Mouse (Mus musculus): Measurements from ENCODE around the gene Tmem121.

Tmem121 gene

GRCm38 (mm10) chr12:113149341-113149740 lies 36.4 kb upstream of the Tmem121 start:
- DNase-seq, result no peak

- DNase-seq, result no peak
These were observed 35.8 kb upstream of the Tmem121 start for GRCm38 (mm10) chr12:113149896-113150295.

- no peak for DNase-seq
These were observed 35.1 kb upstream of the Tmem121 start for GRCm38 (mm10) chr12:113150591-113150990.

GRCm38 (mm10) chr12:113151046-113151445 lies 34.7 kb upstream of the Tmem121 start:
- no peak for DNase-seq

- peak; percentile 57 for DNase-seq
These were observed 34.0 kb upstream of the Tmem121 start for GRCm38 (mm10) chr12:113151661-113152271.

GRCm38 (mm10) chr12:113152272-113152661 lies 33.5 kb upstream of the Tmem121 start:
- no peak for DNase-seq

GRCm38 (mm10) chr12:113152991-113153525 lies 32.7 kb upstream of the Tmem121 start:
- no peak for DNase-seq

- no peak for DNase-seq
These were observed 31.8 kb upstream of the Tmem121 start for GRCm38 (mm10) chr12:113153971-113154370.

- DNase-seq, result no peak
These were observed 31.0 kb upstream of the Tmem121 start for GRCm38 (mm10) chr12:113154747-113155075.

- DNase-seq, result peak; percentile 57
These were observed 30.5 kb upstream of the Tmem121 start for GRCm38 (mm10) chr12:113155076-113155771.

GRCm38 (mm10) chr12:113155887-113156539 lies 29.7 kb upstream of the Tmem121 start, which contains the start of gene Tedc1:
Gene Tedc1, plus strand, starts transcription at chr12:113156421.
- DNase-seq, result peak; percentile 99

- no peak for DNase-seq
These were observed 29.2 kb upstream of the Tmem121 start for GRCm38 (mm10) chr12:113156540-113156929.

GRCm38 (mm10) chr12:113157002-113157401 lies 28.7 kb upstream of the Tmem121 start:
- no peak for DNase-seq

GRCm38 (mm10) chr12:113157521-113157920 lies 28.2 kb upstream of the Tmem121 start:
- no peak for DNase-seq

- DNase-seq, result no peak
These were observed 27.8 kb upstream of the Tmem121 start for GRCm38 (mm10) chr12:113157971-113158370.

- no peak for DNase-seq
These were observed 22.1 kb upstream of the Tmem121 start for GRCm38 (mm10) chr12:113163561-113164006.

- DNase-seq, result no peak
These were observed 17.6 kb upstream of the Tmem121 start for GRCm38 (mm10) chr12:113168031-113168536.

GRCm38 (mm10) chr12:113176960-113177725 lies 8.6 kb upstream of the Tmem121 start:
- no peak for DNase-seq

GRCm38 (mm10) chr12:113181020-113181419 lies 4.7 kb upstream of the Tmem121 start:
- no peak for DNase-seq

- no peak for DNase-seq
These were observed 785 bp upstream of the Tmem121 start for GRCm38 (mm10) chr12:113184945-113185344.

GRCm38 (mm10) chr12:113186326-113187010 lies 738 bp downstream of the Tmem121 start:
- peak; percentile 31 for DNase-seq

GRCm38 (mm10) chr12:113187011-113187375 lies 1.3 kb downstream of the Tmem121 start:
- no peak for DNase-seq

All from embryo, embryonic 11 days (tissue).